Mouse (Mus musculus): ENCODE results near the gene Eif2b3. TPM values are rescaled to one million over a fixed set of nuclear protein-coding genes. Genes with fewer than 3 reads are reported as not detected.

Eif2b3 gene
- polyA plus RNA-seq, 1 experiment from 2014 or later = 44.1 TPM

DNA sequence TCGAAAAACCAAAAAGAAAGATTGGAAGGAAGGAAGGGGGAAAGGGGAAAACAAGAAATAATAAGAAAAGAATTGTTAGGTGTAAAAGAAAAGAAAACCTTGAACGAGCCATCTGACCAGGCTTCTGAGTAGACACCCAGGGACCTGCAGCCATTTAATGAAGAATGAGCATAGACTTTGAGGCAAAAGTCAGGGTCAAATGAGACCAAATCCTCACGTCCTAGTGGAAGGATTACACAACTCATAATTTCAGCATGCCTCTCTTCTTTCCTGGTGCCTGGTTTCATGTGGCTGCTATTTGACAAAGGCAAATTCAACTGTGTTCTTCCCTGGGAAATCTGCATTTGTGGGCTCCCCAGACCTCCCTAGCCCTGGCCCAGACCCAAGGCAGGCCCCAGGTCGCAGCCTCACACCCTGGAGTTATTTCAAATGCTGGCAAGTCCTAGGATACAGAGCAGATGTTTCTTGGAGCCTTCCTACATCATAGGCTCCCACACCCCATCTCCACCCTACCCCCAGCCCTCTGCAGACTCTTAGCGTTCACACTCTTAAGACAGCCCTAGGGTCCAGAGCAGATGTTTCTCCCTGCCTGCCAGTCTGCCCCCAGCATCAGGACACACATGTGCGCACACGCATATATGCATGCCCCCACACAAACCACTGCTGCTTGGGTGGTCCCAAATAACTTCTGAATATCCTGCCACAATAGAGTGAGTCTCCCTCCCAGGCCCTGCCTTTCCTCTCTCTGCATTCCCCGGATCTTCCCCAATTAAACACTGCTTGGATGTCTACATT lies 79.0 kb downstream of the Eif2b3 start:
- Histone ChIP-seq H3K4me2 (replicated peaks) (peak overlapping the region; percentile 91), H3K9me3 (no peaks in the 10 kb centered on the region), H3K27me3 (peaks cover 63% of the 10 kb centered on the region), H3K36me3 (no peaks in the 10 kb centered on the region), H3K9ac (replicated peaks) (no peak overlapping the region), H3K4me3 (peak overlapping the region; percentile 57; the same call in 1 of the 2 replicates), H3K4me1 (peaks cover 34% of the 10 kb centered on the region), H3K27ac (replicated peaks) (no peak overlapping the region)
- WGBS = 40% methylated on average over 8 of the region's 8 CpGs
- no peak for ATAC-seq (ENCODE audit: low FRiP score, low read depth)

GRCm38 (mm10) chr4:117098764-117099036 lies 79.5 kb downstream of the Eif2b3 start:
- H3K9ac ChIP-seq (replicated peaks) = no peak overlapping the region
- no peaks in the 10 kb centered on the region for H3K9me3 ChIP-seq
- H3K27me3 ChIP-seq = peaks cover 63% of the 10 kb centered on the region
- H3K27ac ChIP-seq (replicated peaks) = no peak overlapping the region
- H3K4me1 ChIP-seq = peaks cover 34% of the 10 kb centered on the region
- no peak for ATAC-seq (ENCODE audit: low FRiP score, low read depth)
- H3K4me3 ChIP-seq = no peak overlapping the region
- H3K36me3 ChIP-seq = no peaks in the 10 kb centered on the region
- 43% methylated on average over 2 of the region's 2 CpGs for WGBS
- peak overlapping the region; percentile 91; the same call in 1 of the 2 replicates for H3K4me2 ChIP-seq (replicated peaks)

- no peak for ATAC-seq (ENCODE audit: low FRiP score, low read depth)
- Histone ChIP-seq H3K36me3 (no peaks in the 10 kb centered on the region), H3K4me2 (replicated peaks) (no peak overlapping the region), H3K9me3 (no peaks in the 10 kb centered on the region), H3K27me3 (peaks cover 57% of the 10 kb centered on the region), H3K4me1 (peaks cover 34% of the 10 kb centered on the region), H3K27ac (replicated peaks) (no peak overlapping the region), H3K4me3 (no peak overlapping the region), H3K9ac (replicated peaks) (no peak overlapping the region)
- 63% methylated on average over 4 of the region's 4 CpGs for WGBS
Measured at GRCm38 (mm10) chr4:117100036-117100435, 80.8 kb downstream of the Eif2b3 start.

GRCm38 (mm10) chr4:117101218-117101617 lies 82.0 kb downstream of the Eif2b3 start:
- 49% methylated on average over 7 of the region's 7 CpGs for WGBS
- H3K27ac ChIP-seq (replicated peaks) = no peak overlapping the region
- no peak overlapping the region for H3K4me2 ChIP-seq (replicated peaks)
- ATAC-seq (ENCODE audit: low FRiP score, low read depth) = no peak
- peaks cover 45% of the 10 kb centered on the region for H3K27me3 ChIP-seq
- no peaks in the 10 kb centered on the region for H3K9me3 ChIP-seq
- peaks cover 24% of the 10 kb centered on the region for H3K4me1 ChIP-seq
- H3K4me3 ChIP-seq = no peak overlapping the region
- no peak overlapping the region for H3K9ac ChIP-seq (replicated peaks)
- no peaks in the 10 kb centered on the region for H3K36me3 ChIP-seq

DNA sequence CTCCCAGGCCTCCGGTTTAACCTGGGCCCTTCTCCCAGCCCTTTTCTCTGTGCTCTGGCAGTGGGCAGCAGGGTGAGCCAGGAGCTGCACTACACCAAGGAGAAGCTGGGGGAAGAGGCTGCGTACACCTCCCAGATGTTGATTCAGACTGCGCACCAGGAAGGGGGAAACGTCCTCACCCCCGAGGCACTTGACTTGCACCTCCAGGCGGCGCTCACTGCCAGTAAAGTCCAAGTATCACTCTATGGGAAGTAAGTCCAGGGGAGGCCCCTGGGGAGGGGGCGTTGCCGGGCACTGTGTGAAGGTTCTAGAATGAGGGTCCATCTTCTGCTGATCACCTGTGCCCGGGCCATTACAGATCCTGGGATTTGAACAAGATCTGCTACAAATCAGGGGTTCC lies 85.5 kb downstream of the Eif2b3 start:
- Histone ChIP-seq H3K36me3 (peaks cover 12% of the 10 kb centered on the region), H3K4me2 (replicated peaks) (no peak overlapping the region), H3K4me3 (no peak overlapping the region), H3K27ac (replicated peaks) (no peak overlapping the region), H3K9ac (replicated peaks) (no peak overlapping the region), H3K4me1 (no peaks in the 10 kb centered on the region), H3K9me3 (no peaks in the 10 kb centered on the region), H3K27me3 (peaks cover 18% of the 10 kb centered on the region; the same call in 1 of the 2 replicates)
- ATAC-seq (ENCODE audit: low FRiP score, low read depth) = no peak
- 75% methylated on average over 10 of the region's 10 CpGs for WGBS

- no peak for ATAC-seq (ENCODE audit: low FRiP score, low read depth)
- Histone ChIP-seq H3K9me3 (no peaks in the 10 kb centered on the region), H3K27ac (replicated peaks) (no peak overlapping the region), H3K4me3 (no peak overlapping the region), H3K27me3 (peaks cover 13% of the 10 kb centered on the region), H3K9ac (replicated peaks) (no peak overlapping the region), H3K4me1 (no peaks in the 10 kb centered on the region), H3K4me2 (replicated peaks) (no peak overlapping the region), H3K36me3 (peaks cover 16% of the 10 kb centered on the region)
- WGBS = 72% methylated on average over 10 of the region's 10 CpGs
Measured at GRCm38 (mm10) chr4:117105127-117105526, 85.9 kb downstream of the Eif2b3 start.

GRCm38 (mm10) chr4:117107813-117108523 lies 88.8 kb downstream of the Eif2b3 start:
- Histone ChIP-seq H3K4me2 (replicated peaks) (no peak overlapping the region), H3K27me3 (peaks cover 6% of the 10 kb centered on the region; the same call in 1 of the 2 replicates), H3K36me3 (peaks cover 32% of the 10 kb centered on the region), H3K4me3 (no peak overlapping the region), H3K9me3 (no peaks in the 10 kb centered on the region), H3K27ac (replicated peaks) (no peak overlapping the region), H3K9ac (replicated peaks) (no peak overlapping the region), H3K4me1 (no peaks in the 10 kb centered on the region)
- WGBS = 94% methylated on average over 18 of the region's 18 CpGs
- ATAC-seq (ENCODE audit: low FRiP score, low read depth) = no peak

- no peak overlapping the region for H3K9ac ChIP-seq (replicated peaks)
- no peak overlapping the region for H3K27ac ChIP-seq (replicated peaks)
- 95% methylated on average over 6 of the region's 6 CpGs for WGBS
- no peak overlapping the region for H3K4me3 ChIP-seq
- no peak for ATAC-seq (ENCODE audit: low FRiP score, low read depth)
- no peaks in the 10 kb centered on the region for H3K4me1 ChIP-seq
- H3K9me3 ChIP-seq = no peaks in the 10 kb centered on the region
- peaks cover 6% of the 10 kb centered on the region; the same call in 1 of the 2 replicates for H3K27me3 ChIP-seq
- peaks cover 32% of the 10 kb centered on the region for H3K36me3 ChIP-seq
- H3K4me2 ChIP-seq (replicated peaks) = no peak overlapping the region
Measured at GRCm38 (mm10) chr4:117108524-117108849, 89.3 kb downstream of the Eif2b3 start.

- Histone ChIP-seq H3K9me3 (no peaks in the 10 kb centered on the region), H3K4me3 (no peak overlapping the region), H3K4me2 (replicated peaks) (no peak overlapping the region), H3K27me3 (peaks cover 6% of the 10 kb centered on the region; the same call in 1 of the 2 replicates), H3K36me3 (peaks cover 32% of the 10 kb centered on the region), H3K9ac (replicated peaks) (no peak overlapping the region), H3K4me1 (no peaks in the 10 kb centered on the region), H3K27ac (replicated peaks) (no peak overlapping the region)
- WGBS = 94% methylated on average over 25 of the region's 25 CpGs
- ATAC-seq (ENCODE audit: low FRiP score, low read depth) = no peak
Measured at GRCm38 (mm10) chr4:117109330-117109729, 90.1 kb downstream of the Eif2b3 start.

DNA sequence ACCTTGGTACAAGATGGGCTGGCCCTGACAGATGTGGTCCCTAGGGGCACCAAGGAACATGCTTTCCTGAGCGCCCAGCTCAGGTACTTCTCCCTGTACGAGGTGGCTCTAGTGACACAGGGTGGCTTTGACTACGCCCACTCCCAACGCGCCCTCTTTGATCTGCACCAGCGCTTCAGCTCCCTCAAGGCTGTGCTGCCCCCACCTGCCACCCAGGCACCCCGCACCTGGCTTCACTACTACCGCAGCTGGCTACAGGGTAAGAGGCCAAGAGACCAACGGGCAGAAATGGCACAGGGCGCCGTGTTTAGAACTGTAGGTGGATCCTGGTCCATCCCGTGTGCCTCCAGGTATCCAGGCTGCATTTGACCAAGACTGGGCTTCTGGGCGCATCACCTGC lies 91.0 kb downstream of the Eif2b3 start:
- WGBS = 91% methylated on average over 13 of the region's 13 CpGs
- Histone ChIP-seq H3K4me2 (replicated peaks) (no peak overlapping the region), H3K9me3 (no peaks in the 10 kb centered on the region), H3K9ac (replicated peaks) (no peak overlapping the region), H3K4me1 (no peaks in the 10 kb centered on the region), H3K27ac (replicated peaks) (no peak overlapping the region), H3K27me3 (no peaks in the 10 kb centered on the region; the same call in 1 of the 2 replicates), H3K4me3 (no peak overlapping the region), H3K36me3 (peaks cover 36% of the 10 kb centered on the region)
- no peak for ATAC-seq (ENCODE audit: low FRiP score, low read depth)

DNA sequence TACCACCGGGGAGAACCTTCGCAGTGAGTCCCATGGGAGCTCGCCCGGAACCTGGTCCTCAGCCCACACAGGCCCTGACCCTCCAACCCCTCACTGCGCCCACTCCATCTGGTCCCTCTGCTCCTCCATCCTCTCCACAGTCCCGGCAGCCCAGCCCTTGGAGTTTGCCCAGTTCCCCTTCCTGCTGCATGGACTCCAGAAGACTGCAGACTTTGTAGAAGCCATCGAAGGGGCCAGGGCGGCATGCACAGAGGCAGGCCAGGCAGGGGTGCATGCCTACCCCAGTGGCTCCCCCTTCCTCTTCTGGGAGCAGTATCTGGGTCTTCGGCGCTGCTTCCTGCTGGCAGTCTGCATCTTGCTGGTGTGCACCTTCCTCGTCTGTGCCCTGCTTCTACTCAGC lies 91.8 kb downstream of the Eif2b3 start:
- no peak overlapping the region for H3K4me3 ChIP-seq
- H3K4me1 ChIP-seq = no peaks in the 10 kb centered on the region
- no peaks in the 10 kb centered on the region for H3K9me3 ChIP-seq
- no peak overlapping the region for H3K4me2 ChIP-seq (replicated peaks)
- no peak overlapping the region for H3K9ac ChIP-seq (replicated peaks)
- ATAC-seq (ENCODE audit: low FRiP score, low read depth) = no peak
- peaks cover 36% of the 10 kb centered on the region for H3K36me3 ChIP-seq
- no peak overlapping the region for H3K27ac ChIP-seq (replicated peaks)
- WGBS = 94% methylated on average over 11 of the region's 11 CpGs
- no peaks in the 10 kb centered on the region; the same call in 1 of the 2 replicates for H3K27me3 ChIP-seq

- Histone ChIP-seq H3K4me1 (no peaks in the 10 kb centered on the region), H3K36me3 (peaks cover 31% of the 10 kb centered on the region), H3K9ac (replicated peaks) (no peak overlapping the region), H3K4me3 (no peak overlapping the region), H3K27me3 (no peaks in the 10 kb centered on the region; the same call in 1 of the 2 replicates), H3K4me2 (replicated peaks) (no peak overlapping the region), H3K9me3 (no peaks in the 10 kb centered on the region), H3K27ac (replicated peaks) (no peak overlapping the region)
- ATAC-seq (ENCODE audit: low FRiP score, low read depth) = no peak
- 68% methylated on average over 1 of the region's 1 CpGs for WGBS
Measured at GRCm38 (mm10) chr4:117113237-117113636, 94.0 kb downstream of the Eif2b3 start.

Measured in midbrain, embryonic 12.5 days (tissue).